Mouse (Mus musculus) heart, postnatal 0 days (tissue): ENCODE measurements around the gene Gas2l2. TPM values are rescaled to one million over a fixed set of nuclear protein-coding genes. Genes with fewer than 3 reads are reported as not detected.

Source experiments
- ATAC-seq: fragments of 200-750 bp; cut with Nextera tagmentation; 2 replicates; pipeline ENCODE4 v1.8.0; 2017; ENCODE audit warnings: low read depth, moderate number of reproducible peaks, moderate library complexity; ENCODE audit not compliant: insufficient read depth
- DNase-seq: peaks from one replicate; pipeline ENCODE4 v3.0.0-alpha.2; 2016; ENCODE audit warnings: low spot score
- H3K27ac ChIP-seq: fragments of 300-500 bp; sonication (generic); 2 replicates; pipeline ENCODE4 v1.5.1; 2014; ENCODE audit warnings: low read depth, mild to moderate bottlenecking
- H3K27me3 ChIP-seq: fragments of 300-500 bp; sonication (generic); 2 replicates; pipeline ENCODE4 v1.6.1; 2014; ENCODE audit warnings: low read length, mixed read lengths; ENCODE audit not compliant: control insufficient read depth, insufficient read depth
- H3K36me3 ChIP-seq: fragments of 300-500 bp; sonication (generic); replicated peaks from 2 replicates; pipeline ENCODE4 v1.6.1; 2014; ENCODE audit warnings: low read length, mixed read lengths; ENCODE audit not compliant: control insufficient read depth, insufficient read depth
- H3K4me1 ChIP-seq: fragments of 300-500 bp; sonication (generic); 2 replicates; pipeline ENCODE4 v1.6.1; 2014; ENCODE audit warnings: antibody characterized with exemption; ENCODE audit not compliant: control insufficient read depth, insufficient read depth
- H3K4me2 ChIP-seq: fragments of 300-500 bp; sonication (generic); 2 replicates; pipeline ENCODE4 v1.6.1; 2014; ENCODE audit warnings: low read depth, mild to moderate bottlenecking, low read length, moderate library complexity
- H3K4me3 ChIP-seq: fragments of 300-500 bp; sonication (generic); 2 replicates; pipeline ENCODE4 v1.5.1; 2014; ENCODE audit warnings: low read depth, low read length
- H3K9ac ChIP-seq: fragments of 300-500 bp; sonication (generic); replicated peaks from 2 replicates; pipeline ENCODE4 v1.6.1; 2014; ENCODE audit warnings: low read depth, low read length, mixed read lengths
- H3K9me3 ChIP-seq: fragments of 300-500 bp; sonication (generic); replicated peaks from 2 replicates; pipeline ENCODE4 v1.6.1; 2016; ENCODE audit warnings: low read length; ENCODE audit not compliant: control insufficient read depth
- CTCF ChIP-seq: IDR thresholded peaks from 2 replicates; pipeline ENCODE4 v1.5.1; 2016; ENCODE audit warnings: antibody characterized with exemption, control low read depth, low read depth
- EP300 ChIP-seq: IDR thresholded peaks from 2 replicates; pipeline ENCODE4 v1.6.1; 2016; ENCODE audit warnings: antibody characterized with exemption, low read depth
- WGBS: fragments of 180-500 bp; shearing (Covaris S2); extraction: QIAGEN DNeasy Blood & Tissue Kit; methylation state at CpG from one replicate; pipeline ENCODE4 v1.1.7; 2014; 5-methylcytosine and 5-hydroxymethylcytosine counted together
- polyA plus RNA-seq: library from polyadenylated mRNA; unstranded; fragments of >200 nt; fragmentation: Nextera tagmentation; extraction: Ambion mirVana; gene quantifications from 2 replicates; pipeline ENCODE4 v1.2.1, GENCODE M21; 2015
- total RNA-seq: library from RNA; depleted of rRNA; stranded (reverse); fragments of >200 nt; gene quantifications from 2 replicates; pipeline ENCODE4 v1.2.3, GENCODE M21; 2014; ENCODE audit warnings: low replicate concordance

Gene Gas2l2
- total and polyA plus RNA-seq, 2 experiments from 2014 or later: not detected

GRCm38 (mm10) chr11:83457257-83457656, 28.0 kb upstream of the Gas2l2 start:
- peak; percentile 4 for DNase-seq
- Histone ChIP-seq H3K9me3 (no peaks in the 10 kb centered on the region), H3K27ac (no peak overlapping the region), H3K27me3 (peaks cover 14% of the 10 kb centered on the region; the same call in 1 of the 2 replicates), H3K4me3 (no peak overlapping the region), H3K4me2 (no peak overlapping the region), H3K4me1 (peaks cover 28% of the 10 kb centered on the region), H3K36me3 (no peaks in the 10 kb centered on the region), H3K9ac (no peak overlapping the region)
- ATAC-seq: no peak
- TF ChIP-seq EP300 (no peak), CTCF (no peak)
- 65% methylated on average over 7 of the region's 7 CpGs for WGBS

- no peak for DNase-seq
- Histone ChIP-seq H3K4me3 (no peak overlapping the region), H3K36me3 (no peaks in the 10 kb centered on the region), H3K27ac (no peak overlapping the region), H3K4me1 (peaks cover 24% of the 10 kb centered on the region), H3K27me3 (0 out of 2 replicates have a peak, but pooled peaks cover 3% of the 10 kb centered on the region), H3K9ac (no peak overlapping the region), H3K4me2 (no peak overlapping the region), H3K9me3 (no peaks in the 10 kb centered on the region)
- no peak for TF ChIP-seq CTCF
- no peak for TF ChIP-seq EP300
- WGBS: 76% methylated on average over 3 of the region's 3 CpGs
- no peak for ATAC-seq
These were observed 26.4 kb upstream of the Gas2l2 start for GRCm38 (mm10) chr11:83455608-83456007.

GRCm38 (mm10) chr11:83454548-83454947, 25.3 kb upstream of the Gas2l2 start:
- no peak for TF ChIP-seq EP300
- H3K4me2 ChIP-seq: peak overlapping the region; percentile 38; the same call in 1 of the 2 replicates
- H3K36me3 ChIP-seq: no peaks in the 10 kb centered on the region
- 6% methylated on average over 4 of the region's 4 CpGs for WGBS
- DNase-seq: peak; percentile 46
- H3K27me3 ChIP-seq: no peaks in the 10 kb centered on the region
- H3K4me3 ChIP-seq: no peak overlapping the region
- peak; percentile 67 for ATAC-seq
- H3K9ac ChIP-seq: peak overlapping the region; percentile 4; the same call in 1 of the 2 replicates
- no peaks in the 10 kb centered on the region for H3K9me3 ChIP-seq
- peak overlapping the region; percentile 36 for H3K27ac ChIP-seq
- peaks cover 28% of the 10 kb centered on the region for H3K4me1 ChIP-seq

- H3K9me3 ChIP-seq: no peaks in the 10 kb centered on the region
- no peak overlapping the region for H3K4me3 ChIP-seq
- TF ChIP-seq CTCF: no peak
- no peak for TF ChIP-seq EP300
- peaks cover 57% of the 10 kb centered on the region for H3K4me1 ChIP-seq
- H3K27me3 ChIP-seq: no peaks in the 10 kb centered on the region
- no peak overlapping the region for H3K4me2 ChIP-seq
- no peaks in the 10 kb centered on the region for H3K36me3 ChIP-seq
- no peak overlapping the region for H3K27ac ChIP-seq
- no peak overlapping the region for H3K9ac ChIP-seq
- 91% methylated on average over 10 of the region's 10 CpGs for WGBS
- ATAC-seq (no peak), DNase-seq (peak; percentile 3)
These were observed 22.0 kb upstream of the Gas2l2 start for GRCm38 (mm10) chr11:83451281-83451680.

GRCm38 (mm10) chr11:83450550-83450949, 21.3 kb upstream of the Gas2l2 start:
- no peak overlapping the region for H3K9ac ChIP-seq
- WGBS: 29% methylated on average over 1 of the region's 1 CpGs
- H3K4me2 ChIP-seq: no peak overlapping the region
- peaks cover 50% of the 10 kb centered on the region for H3K4me1 ChIP-seq
- TF ChIP-seq CTCF (no peak), EP300 (no peak)
- DNase-seq (no peak), ATAC-seq (no peak)
- no peak overlapping the region for H3K27ac ChIP-seq
- H3K9me3 ChIP-seq: no peaks in the 10 kb centered on the region
- no peak overlapping the region for H3K4me3 ChIP-seq
- peaks cover under 1% of the 10 kb centered on the region; the same call in 1 of the 2 replicates for H3K27me3 ChIP-seq
- no peaks in the 10 kb centered on the region for H3K36me3 ChIP-seq

GRCm38 (mm10) chr11:83449298-83449697, 20.0 kb upstream of the Gas2l2 start:
- no peak for TF ChIP-seq EP300
- TF ChIP-seq CTCF: no peak
- Histone ChIP-seq H3K4me1 (peaks cover 38% of the 10 kb centered on the region), H3K36me3 (no peaks in the 10 kb centered on the region), H3K27me3 (peaks cover 13% of the 10 kb centered on the region), H3K9ac (no peak overlapping the region), H3K27ac (peak overlapping the region; percentile 43), H3K9me3 (no peaks in the 10 kb centered on the region), H3K4me3 (no peak overlapping the region), H3K4me2 (no peak overlapping the region)
- DNase-seq: no peak
- ATAC-seq: peak; percentile 3; the same call in 1 of the 2 replicates
- WGBS: 44% methylated on average over 4 of the region's 4 CpGs
